Mouse (Mus musculus): Measurements from ENCODE around the gene Prss8. TPM values are rescaled to one million over a fixed set of nuclear protein-coding genes. Genes with fewer than 3 reads are reported as not detected.
"Not testable (repeated sequence)": the region's sequence is repeated elsewhere in the genome, so short reads cannot be mapped to it uniquely, and the experiment has no call there.

Gene Prss8
- polyA plus RNA-seq, 1 experiment from 2014 or later: 0.17 TPM

- H3K9me3 ChIP-seq (replicated peaks; ENCODE audit: control insufficient read depth, low read length): no peaks in the 10 kb centered on the region
- no peak within 1 kb of the TSS for H3K27ac ChIP-seq (ENCODE audit: low read depth, low read length)
- DNase-seq (ENCODE audit: low spot score) (no peak), ATAC-seq (no peak)
- peaks cover 12% of the 10 kb centered on the region for H3K27me3 ChIP-seq (replicated peaks; ENCODE audit: control insufficient read depth, insufficient read depth, low read length)
- WGBS: 80% methylated on average over 6 of the region's 6 CpGs
- H3K4me2 ChIP-seq (ENCODE audit: low read length): no peak within 1 kb of the TSS
- no peaks in the 10 kb centered on the region for H3K36me3 ChIP-seq (ENCODE audit: control insufficient read depth, insufficient read depth, low read length)
- no peaks in the 10 kb centered on the region for H3K4me1 ChIP-seq (ENCODE audit: control insufficient read depth, insufficient read depth, low read length)
- no peak within 1 kb of the TSS for H3K9ac ChIP-seq (ENCODE audit: low read length)
- H3K4me3 ChIP-seq (ENCODE audit: low read depth, low read length): no peak within 1 kb of the TSS
Measured at GRCm38 (mm10) chr7:127946470-127947023, 16.6 kb upstream of the Prss8 start, which contains the start of gene Prss36. TSS of gene Prss36 (minus strand) at chr7:127946725.

DNA sequence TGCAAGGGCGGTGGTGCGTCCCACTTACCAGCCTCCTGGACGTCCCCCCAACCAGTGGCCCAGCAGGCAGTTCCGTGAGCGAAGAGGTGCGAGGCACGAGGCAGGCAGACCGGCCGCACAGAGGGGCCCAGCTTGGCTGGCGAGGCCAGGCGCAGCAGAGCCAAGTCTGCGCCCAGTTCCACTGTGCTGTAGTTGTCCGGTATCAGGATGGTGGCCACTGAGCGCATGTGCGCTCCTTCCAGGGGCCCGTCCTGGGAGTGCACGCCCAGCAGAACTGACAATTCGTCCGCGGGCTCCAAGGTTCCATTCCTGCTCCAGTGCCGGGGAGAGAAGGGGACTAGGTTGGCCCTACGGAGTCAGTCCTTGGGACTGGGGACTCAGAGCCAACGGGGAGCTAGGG lies 14.7 kb upstream of the Prss8 start:
- Histone ChIP-seq H3K27ac (ENCODE audit: low read depth, low read length) (no peak overlapping the region), H3K4me3 (ENCODE audit: low read depth, low read length) (no peak overlapping the region), H3K27me3 (replicated peaks; ENCODE audit: control insufficient read depth, insufficient read depth, low read length) (peaks cover 12% of the 10 kb centered on the region), H3K4me1 (ENCODE audit: control insufficient read depth, insufficient read depth, low read length) (no peaks in the 10 kb centered on the region), H3K9me3 (replicated peaks; ENCODE audit: control insufficient read depth, low read length) (no peaks in the 10 kb centered on the region), H3K36me3 (ENCODE audit: control insufficient read depth, insufficient read depth, low read length) (no peaks in the 10 kb centered on the region), H3K4me2 (ENCODE audit: low read length) (no peak overlapping the region), H3K9ac (ENCODE audit: low read length) (no peak overlapping the region)
- 11% methylated on average over 23 of the region's 23 CpGs for WGBS
- ATAC-seq (no peak), DNase-seq (ENCODE audit: low spot score) (no peak)

DNA sequence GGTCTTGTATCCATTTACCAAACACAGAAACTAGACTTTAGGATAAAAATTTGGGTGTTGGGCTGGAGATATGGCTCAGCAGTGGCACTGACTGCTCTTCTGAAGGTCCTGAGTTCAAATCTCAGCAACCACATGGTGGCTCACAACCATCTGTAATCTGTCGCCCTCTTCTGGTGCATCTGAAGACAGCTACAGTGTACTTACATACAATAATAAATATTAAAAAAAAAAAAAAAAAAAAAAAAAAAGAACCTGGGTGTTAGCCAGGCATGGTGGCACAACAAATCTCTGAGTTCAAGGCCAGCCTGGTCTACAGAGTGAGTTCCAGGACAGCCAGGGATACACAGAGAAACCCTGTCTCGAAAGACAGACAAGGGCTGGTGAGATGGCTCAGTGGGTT lies 12.2 kb upstream of the Prss8 start:
- H3K27ac ChIP-seq (ENCODE audit: low read depth, low read length); H3K4me1 ChIP-seq (ENCODE audit: control insufficient read depth, insufficient read depth, low read length); H3K4me3 ChIP-seq (ENCODE audit: low read depth, low read length); ATAC-seq; DNase-seq (ENCODE audit: low spot score); H3K36me3 ChIP-seq (ENCODE audit: control insufficient read depth, insufficient read depth, low read length); H3K9ac ChIP-seq (ENCODE audit: low read length); H3K9me3 ChIP-seq (replicated peaks; ENCODE audit: control insufficient read depth, low read length); H3K4me2 ChIP-seq (ENCODE audit: low read length): not testable (repeated sequence)
- 59% methylated on average over 2 of the region's 2 CpGs for WGBS
- H3K27me3 ChIP-seq (replicated peaks; ENCODE audit: control insufficient read depth, insufficient read depth, low read length): peaks cover 12% of the 10 kb centered on the region

DNA sequence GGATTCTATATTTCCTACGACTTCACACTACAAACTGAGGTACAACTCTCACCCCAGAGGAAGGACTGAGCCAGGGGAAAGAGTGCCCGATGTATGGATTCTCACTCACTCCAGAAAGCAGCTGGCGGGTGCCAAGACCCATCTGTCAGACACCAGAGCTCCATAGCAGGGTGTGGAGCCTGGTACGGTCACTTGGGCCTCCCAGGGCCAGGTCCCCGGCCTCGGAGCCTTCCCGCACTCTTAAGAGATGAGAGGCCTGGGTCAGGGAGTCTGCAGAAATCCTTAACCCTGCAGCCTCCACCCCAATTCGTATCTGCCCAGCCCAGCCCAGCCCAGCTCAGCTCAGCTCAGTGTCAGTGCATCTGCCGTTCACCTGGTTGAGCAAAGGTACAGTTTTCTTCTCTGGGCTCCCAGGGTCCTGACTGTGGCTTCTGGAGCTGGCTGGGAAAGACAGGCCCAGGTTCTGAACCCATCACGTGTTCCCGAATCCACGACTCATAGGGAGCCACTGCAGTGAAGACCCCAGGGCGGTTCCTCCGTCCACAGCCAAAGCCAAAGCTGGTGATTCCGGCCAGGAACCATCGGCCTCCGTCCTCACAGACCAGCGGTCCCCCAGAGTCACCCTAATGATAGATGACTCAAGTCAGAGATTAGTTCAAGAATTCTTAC lies 6.4 kb upstream of the Prss8 start:
- Histone ChIP-seq H3K4me3 (ENCODE audit: low read depth, low read length) (peak overlapping the region; percentile 74), H3K9ac (ENCODE audit: low read length) (peak overlapping the region; percentile 84), H3K27me3 (replicated peaks; ENCODE audit: control insufficient read depth, insufficient read depth, low read length) (no peaks in the 10 kb centered on the region), H3K4me2 (ENCODE audit: low read length) (peak overlapping the region; percentile 98), H3K4me1 (ENCODE audit: control insufficient read depth, insufficient read depth, low read length) (peaks cover 8% of the 10 kb centered on the region), H3K27ac (ENCODE audit: low read depth, low read length) (no peak overlapping the region), H3K9me3 (replicated peaks; ENCODE audit: control insufficient read depth, low read length) (no peaks in the 10 kb centered on the region), H3K36me3 (ENCODE audit: control insufficient read depth, insufficient read depth, low read length) (no peaks in the 10 kb centered on the region)
- ATAC-seq: no peak
- WGBS: 58% methylated on average over 18 of the region's 18 CpGs
- no peak for DNase-seq (ENCODE audit: low spot score)

DNA sequence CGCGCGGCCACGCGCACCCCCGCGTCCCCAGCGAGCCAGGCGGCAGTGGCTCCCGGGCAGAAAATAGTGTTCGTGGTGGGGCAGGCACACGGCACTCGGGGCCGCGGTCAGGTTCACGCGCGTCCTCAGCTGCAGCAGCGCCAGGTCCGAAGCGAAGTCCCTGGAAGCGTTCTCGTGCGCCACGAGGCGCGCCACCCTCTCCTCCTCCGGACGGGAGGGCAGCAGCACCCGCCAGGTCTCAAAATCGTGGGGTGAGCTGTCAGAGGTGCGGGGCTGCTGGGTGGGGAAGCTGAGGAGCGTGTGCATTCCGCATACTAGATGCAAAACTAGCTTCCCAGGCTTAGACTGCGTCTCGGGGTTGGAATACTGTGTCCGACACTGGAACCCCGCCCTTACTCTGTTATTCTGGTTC lies 5.8 kb upstream of the Prss8 start:
- H3K9me3 ChIP-seq (replicated peaks; ENCODE audit: control insufficient read depth, low read length): no peaks in the 10 kb centered on the region
- peak overlapping the region; percentile 98 for H3K4me2 ChIP-seq (ENCODE audit: low read length)
- peak overlapping the region; percentile 74 for H3K4me3 ChIP-seq (ENCODE audit: low read depth, low read length)
- peak overlapping the region; percentile 44; the same call in 1 of the 2 replicates for H3K27ac ChIP-seq (ENCODE audit: low read depth, low read length)
- H3K9ac ChIP-seq (ENCODE audit: low read length): peak overlapping the region; percentile 84
- no peaks in the 10 kb centered on the region for H3K36me3 ChIP-seq (ENCODE audit: control insufficient read depth, insufficient read depth, low read length)
- DNase-seq (ENCODE audit: low spot score) (peak; percentile 24), ATAC-seq (no peak; the same call in 1 of the 2 replicates)
- H3K4me1 ChIP-seq (ENCODE audit: control insufficient read depth, insufficient read depth, low read length): peaks cover 8% of the 10 kb centered on the region
- 0% methylated on average over 29 of the region's 38 CpGs for WGBS
- no peaks in the 10 kb centered on the region for H3K27me3 ChIP-seq (replicated peaks; ENCODE audit: control insufficient read depth, insufficient read depth, low read length)

- H3K9ac ChIP-seq (ENCODE audit: low read length): peak overlapping the region; percentile 84
- peak; percentile 98 for DNase-seq (ENCODE audit: low spot score)
- peak overlapping the region; percentile 74 for H3K4me3 ChIP-seq (ENCODE audit: low read depth, low read length)
- peak; percentile 98 for ATAC-seq
- H3K36me3 ChIP-seq (ENCODE audit: control insufficient read depth, insufficient read depth, low read length): no peaks in the 10 kb centered on the region
- peaks cover 8% of the 10 kb centered on the region for H3K4me1 ChIP-seq (ENCODE audit: control insufficient read depth, insufficient read depth, low read length)
- peak overlapping the region; percentile 44; the same call in 1 of the 2 replicates for H3K27ac ChIP-seq (ENCODE audit: low read depth, low read length)
- H3K9me3 ChIP-seq (replicated peaks; ENCODE audit: control insufficient read depth, low read length): no peaks in the 10 kb centered on the region
- peak overlapping the region; percentile 98 for H3K4me2 ChIP-seq (ENCODE audit: low read length)
- no peaks in the 10 kb centered on the region; the same call in 1 of the 2 replicates for H3K27me3 ChIP-seq (replicated peaks; ENCODE audit: control insufficient read depth, insufficient read depth, low read length)
- 7% methylated on average over 30 of the region's 32 CpGs for WGBS
Measured at GRCm38 (mm10) chr7:127935028-127935722, 5.3 kb upstream of the Prss8 start.

DNA sequence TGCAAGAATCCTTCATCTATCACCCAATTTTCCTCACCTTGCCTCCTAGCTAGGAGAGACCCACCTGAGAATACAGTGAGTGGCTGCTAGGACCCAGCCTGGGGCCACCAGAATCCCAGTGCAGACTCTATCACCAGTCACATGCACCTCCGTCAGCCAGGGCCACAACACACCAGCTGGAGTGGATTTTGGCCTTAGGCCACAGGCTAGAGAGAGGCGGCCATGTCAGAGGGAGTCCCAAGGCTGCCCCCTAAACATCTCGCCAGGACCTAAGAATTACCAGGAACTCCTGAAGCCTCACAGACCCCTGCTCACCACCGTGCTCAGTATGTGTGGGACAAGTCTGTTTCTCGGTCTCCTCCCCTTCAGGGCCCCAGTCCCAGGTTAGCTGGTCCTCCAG lies 4.2 kb upstream of the Prss8 start:
- no peaks in the 10 kb centered on the region for H3K36me3 ChIP-seq (ENCODE audit: control insufficient read depth, insufficient read depth, low read length)
- 85% methylated on average over 5 of the region's 5 CpGs for WGBS
- DNase-seq (ENCODE audit: low spot score): no peak
- H3K4me1 ChIP-seq (ENCODE audit: control insufficient read depth, insufficient read depth, low read length): peaks cover 8% of the 10 kb centered on the region
- H3K9ac ChIP-seq (ENCODE audit: low read length): no peak overlapping the region
- no peak overlapping the region for H3K4me3 ChIP-seq (ENCODE audit: low read depth, low read length)
- no peak overlapping the region for H3K4me2 ChIP-seq (ENCODE audit: low read length)
- no peaks in the 10 kb centered on the region for H3K9me3 ChIP-seq (replicated peaks; ENCODE audit: control insufficient read depth, low read length)
- no peak overlapping the region for H3K27ac ChIP-seq (ENCODE audit: low read depth, low read length)
- H3K27me3 ChIP-seq (replicated peaks; ENCODE audit: control insufficient read depth, insufficient read depth, low read length): no peaks in the 10 kb centered on the region; the same call in 1 of the 2 replicates
- no peak for ATAC-seq

GRCm38 (mm10) chr7:127932273-127933031 lies 2.5 kb upstream of the Prss8 start:
- ATAC-seq (no peak), DNase-seq (ENCODE audit: low spot score) (no peak)
- no peaks in the 10 kb centered on the region for H3K36me3 ChIP-seq (ENCODE audit: control insufficient read depth, insufficient read depth, low read length)
- H3K27ac ChIP-seq (ENCODE audit: low read depth, low read length): no peak overlapping the region
- H3K9ac ChIP-seq (ENCODE audit: low read length): no peak overlapping the region
- H3K4me2 ChIP-seq (ENCODE audit: low read length): no peak overlapping the region
- H3K4me3 ChIP-seq (ENCODE audit: low read depth, low read length): no peak overlapping the region
- 16% methylated on average over 13 of the region's 13 CpGs for WGBS
- no peaks in the 10 kb centered on the region for H3K9me3 ChIP-seq (replicated peaks; ENCODE audit: control insufficient read depth, low read length)
- H3K4me1 ChIP-seq (ENCODE audit: control insufficient read depth, insufficient read depth, low read length): peaks cover 8% of the 10 kb centered on the region
- no peaks in the 10 kb centered on the region; the same call in 1 of the 2 replicates for H3K27me3 ChIP-seq (replicated peaks; ENCODE audit: control insufficient read depth, insufficient read depth, low read length)
